Mouse (Mus musculus) lung, adult 2 months (tissue): ENCODE measurements around the gene Stfa3.

ENCODE experiments used
- CTCF ChIP-seq: fragments of 200-500 bp; IDR thresholded peaks from 2 replicates; pipeline ENCODE4 v1.5.1; 2011; ENCODE audit warnings: mild to moderate bottlenecking, low read length, control low read depth; ENCODE audit not compliant: insufficient read depth
- POLR2A ChIP-seq: fragments of 200-500 bp; IDR thresholded peaks from 2 replicates; pipeline ENCODE4 v1.6.1; 2011; ENCODE audit warnings: low read depth, mild to moderate bottlenecking, control low read depth, low read length, borderline replicate concordance; ENCODE audit errors: extremely low read depth

- TF ChIP-seq CTCF (no peak), POLR2A (no peak)
Measured at GRCm38 (mm10) chr16:36492420-36492819, 37.2 kb upstream of the Stfa3 start.
